Mouse (Mus musculus): Measurements from ENCODE around the gene Ap1m2.

DNA sequence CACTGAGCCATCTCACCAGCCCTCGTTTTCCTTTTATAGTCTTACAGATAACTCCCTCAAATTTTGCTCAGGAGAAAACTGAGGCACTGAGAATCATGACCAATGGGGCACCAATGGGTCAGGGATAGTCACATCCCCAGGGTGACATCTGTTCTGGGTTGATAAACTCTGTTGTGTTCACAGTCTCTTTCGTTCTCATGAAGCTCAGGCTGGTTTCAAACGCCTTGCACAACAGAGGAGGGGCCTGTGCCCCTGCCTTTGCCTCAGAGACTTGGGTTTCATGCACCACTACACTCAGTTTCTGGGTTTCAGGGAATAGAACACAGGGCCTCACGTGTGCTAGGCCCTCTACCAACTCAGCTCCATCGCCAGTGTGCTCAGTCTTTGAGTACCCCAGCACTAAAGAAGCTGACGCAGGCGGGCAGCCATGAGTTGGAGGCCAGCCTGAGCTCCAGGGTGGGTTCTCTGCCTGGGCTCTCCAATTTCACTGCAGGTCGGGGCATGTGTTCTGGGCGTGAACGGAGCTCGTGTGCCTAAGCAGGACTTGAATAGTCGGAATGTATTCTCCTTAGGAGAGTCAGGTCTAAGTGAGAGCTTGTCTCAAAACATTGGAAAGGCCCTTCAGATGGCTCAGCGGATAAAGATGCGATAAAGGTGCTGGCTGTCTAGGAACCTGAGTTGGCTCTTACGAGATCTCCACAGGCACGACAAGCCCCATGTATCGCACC is 47.7 kb downstream of the Ap1m2 start:
- TF ChIP-seq CTCF (IDR thresholded peaks at IDR 0.05; ENCODE audit: low read depth, low read length) (no peak), POLR2A (IDR thresholded peaks at IDR 0.05; ENCODE audit: extremely low read depth, insufficient read depth, low read length) (no peak)

Data from liver, adult 2 months (tissue).